Mouse (Mus musculus): ENCODE results near the gene Rab7. TPM values are rescaled to one million over a fixed set of nuclear protein-coding genes. Genes with fewer than 3 reads are reported as not detected.

Gene Rab7
- 261 TPM for polyA plus RNA-seq (2017; shearing (Covaris generic))

DNA sequence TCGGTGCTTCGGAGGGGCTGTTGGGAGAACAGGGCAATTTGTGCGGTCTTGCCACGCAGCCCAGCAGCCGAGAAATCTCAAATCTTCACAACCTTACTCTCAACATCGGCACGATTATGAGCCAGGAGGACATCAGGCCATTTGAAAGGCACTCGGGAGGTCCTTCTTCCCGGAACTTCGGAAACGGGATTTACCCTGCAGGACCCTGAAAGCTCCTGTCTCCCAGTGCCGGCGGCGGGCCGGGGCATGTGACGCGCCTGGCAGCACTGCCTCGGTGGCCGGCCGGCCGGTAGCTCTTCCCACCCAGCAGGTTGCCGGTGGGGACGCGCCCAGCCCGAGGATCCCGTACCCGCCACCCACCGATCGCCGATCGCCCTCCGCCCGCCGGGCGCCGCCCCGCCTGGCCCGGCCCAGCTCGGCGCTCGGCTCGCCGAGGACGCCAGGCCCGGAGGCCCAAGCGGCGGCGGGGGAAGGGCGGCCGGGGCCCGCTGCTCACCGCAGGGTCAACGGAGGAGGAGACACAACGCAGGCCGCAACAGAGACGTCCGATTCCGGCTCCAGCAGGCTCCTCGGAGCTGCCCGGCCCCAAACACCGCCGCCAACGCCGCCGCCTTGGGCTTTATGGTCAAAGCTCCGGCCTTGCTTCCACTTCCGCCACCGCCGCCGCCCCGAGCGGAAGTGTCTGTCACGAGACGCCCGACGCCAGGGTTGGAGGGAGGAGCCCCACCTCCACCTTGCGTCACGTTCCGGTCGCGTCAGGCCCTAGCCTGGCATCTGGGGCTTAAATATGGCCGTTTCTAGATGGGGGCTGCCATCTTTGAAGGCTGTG lies at the start of gene Rab7:
Gene Rab7 (minus strand): TSS at position 694 of the 829 bp plus-strand sequence.

DNA sequence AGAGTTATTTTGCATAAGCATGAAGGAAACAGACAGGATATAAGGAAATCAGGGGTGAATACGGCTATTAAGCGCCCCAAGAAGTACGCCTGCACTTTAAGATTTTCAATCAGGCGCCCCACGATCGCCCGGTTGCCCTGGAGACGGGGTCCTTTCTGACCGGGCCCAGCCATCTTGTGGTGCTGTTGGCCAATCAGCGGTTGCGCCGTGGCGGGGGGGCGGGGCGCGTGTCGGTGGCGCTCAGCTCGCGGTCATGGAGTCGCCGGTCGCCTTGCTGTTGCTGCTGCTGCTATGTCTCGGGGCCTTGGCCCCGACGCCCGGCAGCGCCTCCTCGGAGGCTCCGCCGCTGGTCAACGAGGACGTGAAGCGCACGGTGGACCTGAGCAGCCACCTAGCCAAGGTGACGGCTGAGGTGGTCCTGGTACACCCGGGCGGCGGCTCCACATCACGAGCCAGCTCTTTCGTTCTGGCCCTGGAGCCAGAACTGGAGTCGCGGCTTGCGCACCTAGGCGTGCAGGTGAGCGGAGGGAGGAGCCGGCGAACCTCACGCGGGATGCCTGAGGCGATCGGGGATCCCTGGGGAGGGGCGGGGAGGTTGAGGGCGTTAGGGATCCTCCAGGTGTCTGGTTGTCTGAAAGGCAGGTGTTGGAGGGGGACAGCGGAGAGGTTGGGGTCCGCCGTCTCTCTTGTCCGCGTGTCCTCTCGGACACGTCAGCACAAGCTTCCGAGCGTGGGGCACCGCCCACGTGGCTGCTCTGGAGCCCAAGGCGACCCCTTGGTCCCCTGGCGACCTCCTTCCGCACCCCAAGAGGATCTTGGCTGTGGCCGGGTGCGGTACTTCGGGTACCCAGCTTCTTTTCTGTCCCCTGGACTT lies 39.4 kb upstream of the Rab7 start, which contains the start of gene Rpn1:
Gene Rpn1 (plus strand): TSS at position 205 of the 874 bp plus-strand sequence.

DNA sequence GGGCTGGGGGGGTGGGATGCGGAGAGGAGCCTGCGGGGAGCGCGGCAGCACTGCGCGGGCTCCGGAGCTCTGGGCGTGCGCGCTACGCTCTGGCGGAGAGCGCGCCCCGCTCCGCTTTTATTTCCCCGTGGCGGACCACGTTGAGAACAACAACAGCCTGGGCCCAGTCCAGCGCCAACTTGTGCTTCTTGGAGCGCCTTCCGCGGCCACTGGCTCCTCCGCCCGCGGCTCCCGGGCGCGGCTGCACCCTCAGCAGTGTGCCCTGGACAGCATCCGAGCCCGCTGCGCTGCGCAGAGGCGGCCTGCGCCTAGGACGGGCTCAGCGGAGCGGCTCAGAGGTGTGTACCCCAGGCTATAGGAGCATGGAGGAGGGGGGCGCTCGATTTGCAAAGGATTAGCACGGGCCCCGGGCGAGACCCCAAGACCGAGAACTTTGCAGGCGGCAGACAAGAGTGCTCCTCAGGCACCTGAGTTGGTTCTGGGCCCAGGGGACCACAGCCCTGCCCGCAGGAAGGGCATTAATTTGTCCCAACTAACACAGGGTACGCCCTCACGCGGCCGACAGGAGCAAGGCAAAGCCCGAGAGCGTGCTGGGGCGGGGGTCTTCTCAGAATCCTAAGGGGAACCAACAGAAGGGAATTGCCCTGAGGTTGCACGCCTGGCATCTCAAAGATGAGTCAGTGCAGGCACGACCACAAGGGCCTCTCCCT lies 63.4 kb downstream of the Rab7 start, which contains the start of gene H1fx:
Gene H1fx (minus strand): TSS at position 91 of the 710 bp plus-strand sequence.

Other genes starting within 250 kb of the Rab7 start
- 51.5 TPM for gene Rab43, start 233.1 kb downstream of the Rab7 start, polyA plus RNA-seq (2017; shearing (Covaris generic))
- gene Gm45140, start 209.5 kb downstream of the Rab7 start, polyA plus RNA-seq (2017; shearing (Covaris generic)): 36.4 TPM
- gene Isy1, start 206.5 kb downstream of the Rab7 start, polyA plus RNA-seq (2017; shearing (Covaris generic)): 219 TPM
- gene Cnbp, start 194.2 kb downstream of the Rab7 start, polyA plus RNA-seq (2017; shearing (Covaris generic)): 2,062 TPM
- 160 TPM for gene Copg1, start 157.5 kb downstream of the Rab7 start, polyA plus RNA-seq (2017; shearing (Covaris generic))
- gene Hmces, start 131.3 kb downstream of the Rab7 start, polyA plus RNA-seq (2017; shearing (Covaris generic)): 56.6 TPM
- gene H1fx, start 63.6 kb downstream of the Rab7 start, polyA plus RNA-seq (2017; shearing (Covaris generic)): not detected
- gene Rpn1, start 39.2 kb upstream of the Rab7 start, polyA plus RNA-seq (2017; shearing (Covaris generic)): 136 TPM
- not detected for gene Gata2, start 148.6 kb upstream of the Rab7 start, polyA plus RNA-seq (2017; shearing (Covaris generic))
- gene Dnajb8, start 177.0 kb upstream of the Rab7 start, polyA plus RNA-seq (2017; shearing (Covaris generic)): not detected

Data from naive thymus-derived CD4-positive, alpha-beta T cell, adult 5 months (primary cell).